Mouse (Mus musculus): ENCODE measurements around the gene Ddx43. TPM values are rescaled to one million over a fixed set of nuclear protein-coding genes. Genes with fewer than 3 reads are reported as not detected.
"Not testable (repeated sequence)": the region's sequence is repeated elsewhere in the genome, so short reads cannot be mapped to it uniquely, and the experiment has no call there.

Ddx43 gene
- 0.17 and 0.27 TPM in 2 replicates for polyA plus RNA-seq (2016; fragmentation: Nextera tagmentation; extraction: Ambion mirVana)

DNA sequence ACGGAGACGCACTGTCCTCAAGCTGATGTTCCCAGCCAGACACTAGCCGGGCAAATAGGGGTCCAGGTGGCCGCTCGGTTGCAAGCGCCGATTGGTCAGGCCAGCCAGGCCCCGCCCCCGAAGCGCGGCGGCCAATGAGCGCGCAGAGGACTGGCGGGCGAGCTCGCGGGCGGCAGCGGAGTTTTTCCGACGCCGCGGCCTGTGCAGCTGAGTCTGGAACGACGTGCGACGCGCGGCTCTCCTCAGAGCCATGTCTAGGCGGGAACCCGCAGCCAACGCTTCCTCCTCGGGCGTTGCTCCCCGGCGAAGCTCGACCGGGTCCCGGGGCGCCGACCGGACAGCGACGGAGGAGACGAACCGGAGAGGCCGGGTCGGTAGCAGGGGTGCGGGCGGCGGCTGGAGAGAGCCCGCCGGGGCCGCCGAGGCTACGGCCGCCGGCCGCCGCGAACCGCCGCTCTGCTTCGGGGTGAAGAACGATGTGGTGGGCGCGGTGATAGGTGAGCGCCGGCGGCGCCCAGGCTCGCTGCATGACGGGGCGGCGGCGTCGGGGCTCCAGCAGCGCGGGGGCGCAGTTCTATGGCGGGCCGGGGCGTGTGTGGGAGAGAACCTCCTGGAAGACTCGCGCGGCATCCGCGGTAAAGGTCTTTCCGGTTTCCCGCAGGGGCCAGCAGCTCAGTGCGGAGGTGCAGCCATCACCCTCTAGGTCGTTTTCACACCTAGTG lies at the start of gene Ddx43:
Gene Ddx43, plus strand, starts transcription at position 148 of the 722 bp plus-strand sequence.
- peak within 1 kb of the TSS; percentile 38 for H3K4me3 ChIP-seq (replicated peaks)
- H3K36me3 ChIP-seq (replicated peaks): no peaks in the 10 kb centered on the region
- H3K9ac ChIP-seq: peak within 1 kb of the TSS; percentile 29; the same call in 1 of the 2 replicates
- ATAC-seq (ENCODE audit: low FRiP score): peak; percentile 97
- H3K4me2 ChIP-seq: peak within 1 kb of the TSS; percentile 54
- WGBS: 5% methylated on average over 79 of the region's 93 CpGs
- H3K9me3 ChIP-seq: no peaks in the 10 kb centered on the region
- H3K27me3 ChIP-seq: peaks cover 59% of the 10 kb centered on the region
- H3K4me1 ChIP-seq: peaks cover 5% of the 10 kb centered on the region
- no peak within 1 kb of the TSS for H3K27ac ChIP-seq

DNA sequence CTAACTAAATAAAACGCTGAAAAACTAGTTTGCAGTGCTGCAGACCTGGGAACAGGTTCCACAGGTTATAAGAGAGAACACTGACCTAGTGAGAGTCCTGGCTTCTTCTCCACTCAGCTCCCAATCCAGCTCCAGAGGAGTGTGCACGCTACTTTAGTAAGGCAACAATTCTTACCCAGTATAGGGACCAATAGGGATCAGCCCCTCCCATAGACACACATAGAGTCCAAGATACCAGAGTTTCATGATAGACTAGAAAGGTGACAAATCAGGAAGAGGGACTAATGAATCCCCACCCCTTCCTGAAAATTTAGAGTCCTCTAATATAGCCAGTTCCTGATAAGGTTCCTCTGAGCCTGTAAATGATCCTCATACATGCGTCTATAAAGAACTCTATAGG lies 48.6 kb upstream of the Ddx43 start:
- no peak for ATAC-seq (ENCODE audit: low FRiP score)
- Histone ChIP-seq H3K4me3 (replicated peaks) (no peak overlapping the region), H3K4me1 (no peaks in the 10 kb centered on the region), H3K36me3 (replicated peaks) (no peaks in the 10 kb centered on the region), H3K4me2 (no peak overlapping the region), H3K9ac (no peak overlapping the region), H3K9me3 (no peaks in the 10 kb centered on the region), H3K27ac (no peak overlapping the region), H3K27me3 (no peaks in the 10 kb centered on the region)
- WGBS: 65% methylated on average over 3 of the region's 3 CpGs

DNA sequence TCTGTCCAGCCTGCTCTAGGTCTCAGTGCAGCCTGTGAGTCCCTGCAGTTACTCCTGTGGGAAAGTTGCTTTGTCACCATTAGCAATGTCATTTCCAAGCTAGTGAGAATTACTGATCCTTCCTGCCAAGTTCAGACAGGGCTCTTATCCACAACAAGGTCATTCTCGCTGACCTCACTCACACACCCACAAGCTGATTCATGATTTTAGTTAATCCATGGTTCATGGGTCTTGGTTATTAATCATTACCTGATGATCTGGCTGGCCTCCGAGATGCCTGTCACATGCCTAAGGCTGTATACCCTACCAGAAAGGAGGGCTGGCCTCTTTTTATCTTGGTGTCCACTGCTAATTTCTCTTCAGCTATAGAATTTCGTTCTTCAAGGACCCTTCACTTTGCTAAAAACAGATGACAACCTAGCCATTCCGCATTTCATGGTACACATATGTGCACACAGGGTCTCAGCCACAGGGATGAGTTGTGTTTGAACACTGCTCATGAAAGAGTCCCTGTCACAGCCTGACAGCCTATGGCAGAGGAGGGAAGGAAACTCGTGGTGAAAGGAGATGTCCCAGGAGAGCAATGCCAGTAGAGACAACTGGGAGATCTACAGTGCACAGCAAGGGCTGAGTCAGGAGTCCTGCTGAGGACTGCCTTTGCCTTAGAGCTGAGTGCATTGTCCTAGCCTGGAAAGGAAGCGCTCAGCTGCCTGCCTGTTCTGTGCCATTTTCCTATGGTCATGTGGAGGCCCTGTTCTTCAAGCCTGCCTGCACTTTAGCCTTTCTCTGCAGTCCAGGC lies 47.2 kb upstream of the Ddx43 start:
- not testable (repeated sequence) for H3K27ac ChIP-seq; ATAC-seq (ENCODE audit: low FRiP score); H3K4me3 ChIP-seq (replicated peaks); H3K9me3 ChIP-seq; H3K27me3 ChIP-seq; H3K9ac ChIP-seq; H3K4me1 ChIP-seq; H3K4me2 ChIP-seq; H3K36me3 ChIP-seq (replicated peaks)
- WGBS: 75% methylated on average over 6 of the region's 6 CpGs

DNA sequence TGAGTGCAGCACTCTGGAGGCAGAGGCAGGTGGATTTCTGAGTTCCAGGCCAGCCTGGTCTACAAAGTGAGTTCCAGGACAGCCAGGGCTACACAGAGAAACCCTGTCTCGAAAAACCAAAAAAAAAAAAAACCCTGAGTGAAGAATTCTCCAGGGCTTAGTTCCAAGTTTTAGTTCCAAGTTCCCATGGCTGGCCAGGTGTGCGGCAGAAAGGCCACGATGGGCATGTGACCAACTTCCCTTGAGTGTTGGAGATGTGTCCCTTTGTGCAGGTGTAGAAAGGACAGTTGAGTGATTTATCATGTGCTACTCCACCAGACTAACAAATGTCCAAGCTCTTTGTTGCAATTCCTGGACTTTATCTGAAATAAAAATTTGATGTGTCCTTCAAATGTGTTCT lies 46.4 kb upstream of the Ddx43 start:
- not testable (repeated sequence) for H3K36me3 ChIP-seq (replicated peaks); H3K4me1 ChIP-seq; H3K27ac ChIP-seq; ATAC-seq (ENCODE audit: low FRiP score); H3K9me3 ChIP-seq; H3K9ac ChIP-seq; H3K4me2 ChIP-seq; H3K4me3 ChIP-seq (replicated peaks); H3K27me3 ChIP-seq
- 79% methylated on average over 3 of the region's 3 CpGs for WGBS

DNA sequence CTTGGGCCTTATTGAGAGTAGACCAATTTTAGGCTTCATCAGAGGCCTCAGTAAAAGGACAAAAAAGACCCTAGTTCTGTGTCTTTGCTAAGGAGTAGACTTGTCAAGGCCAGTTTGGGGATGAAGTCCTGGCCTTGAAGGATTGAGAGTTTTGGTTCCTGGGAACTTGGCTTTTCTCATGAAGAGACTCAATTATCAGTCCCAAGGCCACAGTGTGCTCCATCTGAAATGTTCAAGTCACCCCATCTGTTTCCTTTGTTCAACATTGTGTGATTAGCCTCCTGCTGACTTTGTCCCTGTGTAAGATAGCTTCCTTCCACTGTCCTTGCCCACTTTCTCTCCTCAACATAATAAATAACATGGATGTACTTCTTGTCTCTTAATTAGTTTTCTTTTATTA lies 45.6 kb upstream of the Ddx43 start:
- not testable (repeated sequence) for H3K9me3 ChIP-seq; H3K9ac ChIP-seq; H3K4me2 ChIP-seq; H3K4me3 ChIP-seq (replicated peaks); ATAC-seq (ENCODE audit: low FRiP score); H3K36me3 ChIP-seq (replicated peaks); H3K4me1 ChIP-seq; H3K27ac ChIP-seq; H3K27me3 ChIP-seq

DNA sequence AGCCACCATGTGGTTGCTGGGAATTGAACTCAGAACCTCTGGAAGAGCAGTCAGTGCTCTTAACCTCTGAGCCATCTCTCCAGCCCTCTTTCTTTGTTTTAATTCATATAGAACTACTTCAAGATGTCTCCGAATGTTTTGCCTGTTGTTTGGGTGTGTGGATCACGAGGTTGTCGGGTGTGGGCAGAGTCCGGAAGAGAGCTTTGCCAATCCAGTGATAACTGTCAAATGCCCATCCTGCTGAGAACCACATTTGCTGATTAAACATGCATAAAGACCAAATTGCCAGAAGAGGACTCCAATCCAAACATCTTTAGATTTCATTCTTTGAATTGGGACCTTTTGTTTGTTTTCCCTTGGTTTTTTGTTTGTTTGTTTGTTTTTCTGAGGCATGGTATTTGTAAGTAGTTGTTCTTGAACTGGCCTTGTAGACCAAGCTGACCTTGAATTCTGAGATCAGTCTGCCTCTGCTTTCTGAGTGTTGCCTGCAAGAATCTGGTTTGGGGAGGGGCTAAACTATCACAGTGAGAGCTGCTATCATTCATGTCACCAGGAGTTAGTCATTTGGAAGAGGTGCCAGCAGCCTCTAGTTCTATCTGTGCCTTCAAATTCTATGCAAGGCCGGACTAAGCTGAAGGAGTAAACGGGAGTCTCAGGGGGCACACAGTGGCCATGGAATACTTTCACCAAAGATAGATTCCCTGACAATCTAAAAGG lies 43.9 kb upstream of the Ddx43 start:
- Histone ChIP-seq H3K4me2 (no peak overlapping the region), H3K27ac (no peak overlapping the region), H3K4me1 (no peaks in the 10 kb centered on the region), H3K9ac (no peak overlapping the region), H3K9me3 (no peaks in the 10 kb centered on the region), H3K4me3 (replicated peaks) (no peak overlapping the region), H3K36me3 (replicated peaks) (no peaks in the 10 kb centered on the region), H3K27me3 (no peaks in the 10 kb centered on the region)
- no peak for ATAC-seq (ENCODE audit: low FRiP score)
- WGBS: 87% methylated on average over 6 of the region's 6 CpGs

DNA sequence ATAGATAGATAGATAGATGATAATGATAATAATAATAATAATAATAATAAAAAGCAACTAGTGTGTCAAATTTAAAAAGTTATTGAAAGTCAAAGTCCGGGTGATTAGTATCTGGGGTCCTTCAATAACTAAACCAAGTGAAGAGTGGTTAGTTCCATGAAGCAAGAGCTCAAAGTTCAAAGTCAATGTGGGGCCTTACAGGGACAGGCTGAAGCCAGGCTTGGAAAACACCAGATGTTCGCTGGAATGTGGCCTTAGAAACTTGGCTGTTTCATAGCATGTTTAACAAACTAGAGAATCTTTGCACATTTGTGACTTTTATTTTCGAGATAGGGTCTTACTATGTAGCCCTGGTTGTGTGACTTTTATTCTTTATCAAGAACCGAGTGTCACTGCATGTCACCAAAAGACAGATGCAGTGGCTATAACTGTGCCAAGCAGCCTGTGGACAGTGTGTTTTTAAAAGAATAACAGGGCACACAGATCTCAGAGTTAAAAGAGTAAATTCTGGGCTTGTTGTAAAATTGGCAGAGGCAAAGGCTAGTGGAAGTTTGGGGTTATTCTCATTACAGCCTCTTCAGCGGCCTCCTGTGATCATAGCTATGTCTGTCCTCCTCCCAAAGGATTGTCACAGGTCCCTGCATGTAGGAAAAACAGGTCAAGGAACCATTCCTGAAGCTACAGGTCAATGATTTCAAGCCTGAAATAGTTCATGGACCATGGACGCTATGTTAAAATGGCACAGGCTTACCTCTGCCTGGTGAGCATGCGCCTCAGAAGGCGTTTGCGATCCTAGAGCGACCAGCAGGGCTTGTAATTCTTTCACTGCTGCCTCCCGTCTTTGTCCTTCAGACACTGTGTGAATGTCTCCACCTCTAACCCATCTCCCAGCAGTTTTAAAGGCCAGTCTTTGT lies 40.7 kb upstream of the Ddx43 start:
- H3K4me2 ChIP-seq: no peak overlapping the region
- H3K27ac ChIP-seq: no peak overlapping the region
- 82% methylated on average over 11 of the region's 11 CpGs for WGBS
- no peaks in the 10 kb centered on the region for H3K27me3 ChIP-seq
- no peak overlapping the region for H3K9ac ChIP-seq
- no peaks in the 10 kb centered on the region for H3K36me3 ChIP-seq (replicated peaks)
- no peak overlapping the region for H3K4me3 ChIP-seq (replicated peaks)
- no peaks in the 10 kb centered on the region for H3K4me1 ChIP-seq
- ATAC-seq (ENCODE audit: low FRiP score): no peak
- no peaks in the 10 kb centered on the region for H3K9me3 ChIP-seq

DNA sequence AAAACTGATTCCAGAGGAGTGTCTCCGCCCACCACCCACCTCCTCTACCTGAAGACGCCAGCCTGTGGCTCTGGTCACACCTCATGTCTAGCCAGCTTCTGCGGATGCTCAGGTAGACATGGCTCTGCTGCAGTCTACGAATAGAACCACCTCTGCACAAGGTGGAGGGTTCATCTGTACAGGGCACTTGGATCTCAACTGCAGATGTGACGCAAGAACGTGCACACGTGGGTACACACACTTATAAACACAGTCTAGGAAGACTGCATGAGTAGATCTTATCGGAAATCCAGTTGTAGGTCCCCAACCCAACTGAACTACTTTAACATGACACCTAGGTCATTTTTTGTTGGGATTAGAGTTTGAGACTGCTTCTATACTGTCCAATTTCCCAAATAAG lies 40.0 kb upstream of the Ddx43 start, which contains the start of gene Gsta2:
Gene Gsta2, minus strand, starts transcription at position 178 of the 400 bp plus-strand sequence.
- Histone ChIP-seq H3K27ac (no peak within 1 kb of the TSS), H3K4me1 (no peaks in the 10 kb centered on the region), H3K9me3 (no peaks in the 10 kb centered on the region), H3K27me3 (no peaks in the 10 kb centered on the region), H3K4me2 (no peak within 1 kb of the TSS), H3K4me3 (replicated peaks) (no peak within 1 kb of the TSS), H3K9ac (no peak within 1 kb of the TSS), H3K36me3 (replicated peaks) (no peaks in the 10 kb centered on the region)
- no peak for ATAC-seq (ENCODE audit: low FRiP score)
- 89% methylated on average over 8 of the region's 8 CpGs for WGBS

DNA sequence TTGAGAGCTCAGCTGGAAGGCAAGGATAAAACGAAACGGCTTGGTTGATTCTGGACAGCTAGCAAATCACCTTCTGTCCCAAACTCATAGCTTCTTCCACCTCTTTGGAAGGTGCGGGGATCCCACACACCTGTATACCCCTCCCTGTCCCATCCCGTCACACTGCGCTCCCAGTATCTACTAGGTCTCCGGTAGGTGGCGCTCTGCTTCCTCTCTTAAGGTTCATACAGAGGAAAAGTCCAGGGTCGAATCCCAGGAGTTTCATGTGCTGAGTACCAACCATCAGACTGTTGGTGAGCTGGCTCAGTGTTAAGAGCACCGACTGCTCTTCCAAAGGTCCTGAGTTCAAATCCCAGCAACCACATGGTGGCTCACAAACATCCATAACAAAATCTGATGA lies 37.5 kb upstream of the Ddx43 start:
- Histone ChIP-seq H3K4me2 (no peak overlapping the region), H3K27ac (no peak overlapping the region), H3K4me1 (no peaks in the 10 kb centered on the region), H3K4me3 (replicated peaks) (no peak overlapping the region), H3K36me3 (replicated peaks) (no peaks in the 10 kb centered on the region), H3K9me3 (no peaks in the 10 kb centered on the region), H3K9ac (no peak overlapping the region), H3K27me3 (no peaks in the 10 kb centered on the region)
- WGBS: 12% methylated on average over 9 of the region's 9 CpGs
- peak; percentile 64; the same call in 1 of the 2 replicates for ATAC-seq (ENCODE audit: low FRiP score)

DNA sequence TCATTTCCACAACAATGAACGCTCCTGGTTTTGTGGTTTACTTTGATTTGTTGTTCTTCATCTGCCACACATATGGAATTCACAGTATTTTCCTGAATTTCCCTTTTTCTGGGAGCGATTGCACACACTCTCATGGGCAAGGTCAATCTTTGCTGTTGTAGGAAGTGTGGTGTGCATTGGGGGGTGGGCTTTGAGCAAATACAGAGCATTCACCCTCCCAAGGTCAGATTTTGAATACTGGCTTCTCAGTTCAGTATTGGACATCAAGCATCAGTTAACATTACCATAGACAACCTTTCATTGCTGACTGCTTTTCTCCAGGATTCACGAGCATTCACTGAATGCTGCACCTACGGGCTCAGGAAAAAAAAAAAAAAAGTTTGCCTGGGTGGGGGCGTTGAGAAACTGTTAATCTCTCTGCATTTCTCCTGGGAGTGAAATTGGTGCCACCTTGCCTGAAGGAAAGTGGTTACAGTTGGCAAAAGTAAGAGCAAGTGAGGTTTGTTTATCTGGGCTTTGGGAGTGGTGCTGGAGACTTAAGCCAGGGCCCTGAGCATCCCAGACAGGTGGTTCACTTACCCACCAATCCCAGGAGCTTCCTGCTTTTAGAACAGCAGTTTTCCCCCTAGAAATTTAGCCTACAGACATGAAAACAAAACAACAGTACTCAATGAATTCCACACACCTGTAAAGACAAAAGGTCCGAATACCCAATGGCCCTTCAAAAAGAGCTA lies 35.7 kb upstream of the Ddx43 start:
- H3K4me3 ChIP-seq (replicated peaks): no peak overlapping the region
- H3K4me1 ChIP-seq: no peaks in the 10 kb centered on the region
- no peak overlapping the region for H3K27ac ChIP-seq
- no peaks in the 10 kb centered on the region for H3K27me3 ChIP-seq
- no peaks in the 10 kb centered on the region for H3K9me3 ChIP-seq
- H3K36me3 ChIP-seq (replicated peaks): no peaks in the 10 kb centered on the region
- 79% methylated on average over 6 of the region's 6 CpGs for WGBS
- ATAC-seq (ENCODE audit: low FRiP score): no peak
- H3K4me2 ChIP-seq: no peak overlapping the region
- no peak overlapping the region for H3K9ac ChIP-seq

DNA sequence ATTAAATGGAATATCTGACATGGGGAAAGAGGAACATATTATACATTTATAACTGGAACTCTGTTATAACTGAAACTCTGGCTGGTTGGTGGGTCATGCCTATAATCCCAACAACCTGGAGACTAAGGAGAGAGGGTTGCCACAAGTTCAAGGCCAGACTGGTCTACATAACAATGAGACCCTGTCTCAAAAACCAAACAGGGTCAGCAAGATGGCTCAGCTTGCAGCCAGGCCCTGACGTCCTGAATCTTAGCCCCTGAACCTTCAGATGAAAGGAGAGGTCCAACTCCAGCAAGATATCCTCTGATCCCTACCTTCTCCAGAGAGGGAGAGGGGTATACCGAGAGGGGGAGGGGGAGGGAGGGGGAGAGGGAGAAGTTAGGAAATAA lies 35.1 kb upstream of the Ddx43 start:
- Histone ChIP-seq H3K27me3 (no peaks in the 10 kb centered on the region), H3K27ac (no peak overlapping the region), H3K4me1 (no peaks in the 10 kb centered on the region), H3K9me3 (no peaks in the 10 kb centered on the region), H3K9ac (no peak overlapping the region), H3K4me2 (no peak overlapping the region), H3K36me3 (replicated peaks) (no peaks in the 10 kb centered on the region), H3K4me3 (replicated peaks) (no peak overlapping the region)
- WGBS: 47% methylated on average over 2 of the region's 2 CpGs
- no peak for ATAC-seq (ENCODE audit: low FRiP score)

Measured in forebrain, embryonic 12.5 days (tissue).